Mouse (Mus musculus) embryonic fibroblast, embryonic 13.5 days (primary cell): ENCODE measurements at regions not wholly inside any gene's neighbourhood (a gene's known extent, or its start where the extent isn't known, plus 50 kb on each side); places are given as distances from the start of the nearest gene placed in this dataset.

ENCODE experiments used
- CTCF ChIP-seq: IDR thresholded peaks from 2 replicates; pipeline ENCODE4 v1.5.1; 2011; ENCODE audit warnings: mild to moderate bottlenecking, control low read depth, low read length, moderate library complexity, borderline replicate concordance; ENCODE audit not compliant: insufficient read depth
- POLR2A ChIP-seq: IDR thresholded peaks from 2 replicates; pipeline ENCODE4 v1.6.1; 2011; ENCODE audit warnings: low read depth, mild to moderate bottlenecking, control low read depth, low read length, moderate library complexity

DNA sequence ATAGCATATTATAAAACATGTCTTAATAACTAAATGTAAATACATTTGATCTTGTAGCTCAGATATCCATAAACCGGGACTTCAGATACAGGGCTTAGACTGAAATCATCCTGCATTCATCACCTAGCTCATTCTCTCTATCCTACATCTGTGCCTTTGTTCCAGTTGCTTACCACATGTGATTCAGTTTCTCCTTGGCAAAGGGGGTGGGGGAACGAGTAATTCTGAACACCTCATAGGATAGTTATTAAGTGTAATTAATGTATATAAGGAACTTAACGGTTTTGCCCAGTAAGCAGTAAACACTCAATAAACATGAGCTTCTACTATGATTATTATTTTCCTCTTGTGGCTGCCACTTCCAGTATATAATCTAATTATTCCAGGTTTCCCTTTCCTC, 873.9 kb upstream of the Lcorl start:
- no peak for TF ChIP-seq CTCF
- TF ChIP-seq POLR2A = no peak
